Mouse (Mus musculus) hindbrain, postnatal 0 days (tissue): ENCODE measurements around the gene Filip1l. TPM values are rescaled to one million over a fixed set of nuclear protein-coding genes. Genes with fewer than 3 reads are reported as not detected.

Experiments
- ATAC-seq: fragments of 200-750 bp; cut with Nextera tagmentation; 2 replicates; pipeline ENCODE4 v1.8.0; 2017; ENCODE audit warnings: mild to moderate bottlenecking, moderate TSS enrichment, moderate library complexity
- DNase-seq: peaks from one replicate; pipeline ENCODE4 v3.0.0-alpha.2; 2015; ENCODE audit warnings: low spot score
- H3K27ac ChIP-seq: fragments of 300-500 bp; sonication (generic); 2 replicates; pipeline ENCODE4 v1.5.1; 2014; ENCODE audit warnings: mild to moderate bottlenecking
- H3K27me3 ChIP-seq: fragments of 300-500 bp; sonication (generic); 2 replicates; pipeline ENCODE4 v1.6.1; 2014; ENCODE audit warnings: low read length, mixed read lengths; ENCODE audit not compliant: insufficient read depth
- H3K36me3 ChIP-seq: fragments of 300-500 bp; sonication (generic); 2 replicates; pipeline ENCODE4 v1.6.1; 2014; ENCODE audit warnings: low read length, mixed read lengths; ENCODE audit not compliant: insufficient read depth
- H3K4me1 ChIP-seq: fragments of 300-500 bp; sonication (generic); 2 replicates; pipeline ENCODE4 v1.6.1; 2014; ENCODE audit warnings: antibody characterized with exemption, low read length, mixed read lengths; ENCODE audit not compliant: insufficient read depth
- H3K4me2 ChIP-seq: fragments of 300-500 bp; sonication (generic); 2 replicates; pipeline ENCODE4 v1.6.1; 2014; ENCODE audit warnings: low read depth, mild to moderate bottlenecking, low read length, moderate library complexity, mixed read lengths
- H3K4me3 ChIP-seq: fragments of 300-500 bp; sonication (generic); 2 replicates; pipeline ENCODE4 v1.5.1; 2014; ENCODE audit warnings: low read length
- H3K9ac ChIP-seq: fragments of 300-500 bp; sonication (generic); replicated peaks from 2 replicates; pipeline ENCODE4 v1.6.1; 2014; ENCODE audit warnings: mild to moderate bottlenecking, low read length, moderate library complexity, mixed read lengths
- H3K9me3 ChIP-seq: fragments of 300-500 bp; sonication (generic); 2 replicates; pipeline ENCODE4 v1.6.1; 2016; ENCODE audit warnings: low read length, mixed read lengths
- CTCF ChIP-seq: IDR thresholded peaks from 2 replicates; pipeline ENCODE4 v1.5.1; 2016; ENCODE audit warnings: antibody characterized with exemption, control low read depth, low read depth
- WGBS: fragments of 180-500 bp; shearing (Covaris S2); extraction: QIAGEN DNeasy Blood & Tissue Kit; methylation state at CpG from one replicate; pipeline ENCODE4 v1.1.7; 2014; 5-methylcytosine and 5-hydroxymethylcytosine counted together
- polyA plus RNA-seq: library from polyadenylated mRNA; unstranded; fragments of >200 nt; fragmentation: Nextera tagmentation; extraction: Ambion mirVana; gene quantifications from 2 replicates; pipeline ENCODE4 v1.2.1, GENCODE M21; 2015
- total RNA-seq: library from RNA; depleted of rRNA; stranded (reverse); fragments of >200 nt; gene quantifications from 2 replicates; pipeline ENCODE4 v1.2.3, GENCODE M21; 2014

The Filip1l gene
- total and polyA plus RNA-seq, 2 experiments from 2014 or later: 1.0 to 1.8 TPM

DNA sequence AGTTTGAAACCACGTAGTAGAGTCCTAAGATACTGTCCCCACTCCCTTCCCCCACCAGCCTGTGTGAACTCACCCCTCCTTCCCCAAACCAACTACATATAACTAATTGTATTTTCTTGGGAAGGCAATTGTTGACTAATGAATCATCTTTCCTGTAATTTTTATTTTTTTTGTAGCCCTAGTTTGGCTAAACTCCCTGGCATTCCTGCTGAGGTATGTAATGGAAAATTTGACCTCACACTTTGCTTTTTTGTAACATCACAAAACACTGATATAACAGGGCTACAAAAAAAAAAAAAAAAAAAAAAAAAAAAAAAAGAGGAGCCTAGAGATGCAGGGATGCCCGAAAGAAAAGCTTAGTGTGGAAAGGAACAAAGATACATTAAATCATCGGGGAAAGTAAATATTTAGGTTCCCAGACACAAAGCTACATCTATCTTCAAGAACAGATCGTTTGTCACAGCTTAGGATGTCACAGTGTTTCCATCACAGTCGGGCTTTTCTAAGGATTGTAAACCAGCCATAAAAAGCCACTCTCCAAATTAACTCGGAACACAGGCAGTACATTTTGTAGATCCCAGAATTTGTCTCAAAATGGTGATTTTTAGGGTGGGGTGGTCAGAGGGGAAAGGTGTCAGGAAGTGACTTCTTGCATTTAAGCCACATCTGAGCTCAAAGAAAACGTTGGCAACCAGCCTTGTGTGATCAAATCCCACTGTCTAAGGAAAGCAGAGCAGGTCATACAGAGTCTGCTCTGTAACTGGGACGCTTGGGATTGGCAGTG is 68.1 kb downstream of the Filip1l start:
- H3K36me3 ChIP-seq: no peaks in the 10 kb centered on the region
- no peak overlapping the region for H3K4me3 ChIP-seq
- H3K27ac ChIP-seq: no peak overlapping the region
- ATAC-seq (no peak), DNase-seq (no peak)
- TF ChIP-seq CTCF: no peak
- H3K27me3 ChIP-seq: no peaks in the 10 kb centered on the region
- no peak overlapping the region for H3K4me2 ChIP-seq
- no peaks in the 10 kb centered on the region for H3K9me3 ChIP-seq
- no peak overlapping the region for H3K9ac ChIP-seq
- 50% methylated on average over 8 of the region's 8 CpGs for WGBS
- H3K4me1 ChIP-seq: no peaks in the 10 kb centered on the region

DNA sequence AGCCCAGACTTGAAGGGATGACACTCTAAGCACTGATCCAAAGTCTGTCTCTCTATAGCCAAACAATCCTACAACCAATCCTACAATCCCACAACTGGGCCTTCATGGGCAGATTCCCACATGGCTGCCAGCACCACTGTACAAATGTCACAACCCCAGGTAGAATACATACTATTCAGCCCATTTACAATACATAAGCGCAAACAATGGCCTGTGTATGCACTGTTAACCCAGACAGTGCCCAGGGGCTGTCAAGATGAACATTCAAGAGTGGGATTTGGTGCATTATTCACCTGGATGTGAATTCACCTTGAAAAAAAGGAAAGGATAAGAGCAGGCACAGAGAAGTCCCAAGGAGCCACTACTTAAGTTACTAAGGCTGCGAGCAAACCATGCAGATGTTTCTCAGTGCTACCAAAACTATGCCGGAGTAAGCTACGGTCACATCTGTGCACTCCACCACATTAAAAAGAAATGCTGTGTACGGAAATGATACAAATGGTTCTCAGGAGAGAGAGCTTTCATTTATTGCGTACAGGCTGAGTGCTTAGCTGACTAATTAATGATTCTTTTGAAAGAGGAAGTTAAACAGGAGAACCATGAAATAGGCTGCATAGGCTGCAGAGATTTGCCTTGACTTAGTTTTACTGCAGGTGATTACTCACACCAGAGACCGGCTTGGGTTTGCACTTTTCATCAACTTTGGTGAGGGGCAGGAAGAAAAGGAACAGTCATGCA is 69.0 kb downstream of the Filip1l start:
- DNase-seq (no peak), ATAC-seq (0 out of 2 replicates have a peak, but pooled peaks have one; percentile 13)
- 76% methylated on average over 7 of the region's 7 CpGs for WGBS
- no peak overlapping the region; the same call in 1 of the 2 replicates for H3K27ac ChIP-seq
- no peak for TF ChIP-seq CTCF
- H3K9ac ChIP-seq: no peak overlapping the region
- H3K36me3 ChIP-seq: no peaks in the 10 kb centered on the region
- no peaks in the 10 kb centered on the region for H3K9me3 ChIP-seq
- H3K4me1 ChIP-seq: no peaks in the 10 kb centered on the region
- no peak overlapping the region for H3K4me3 ChIP-seq
- H3K4me2 ChIP-seq: no peak overlapping the region
- H3K27me3 ChIP-seq: no peaks in the 10 kb centered on the region

DNA sequence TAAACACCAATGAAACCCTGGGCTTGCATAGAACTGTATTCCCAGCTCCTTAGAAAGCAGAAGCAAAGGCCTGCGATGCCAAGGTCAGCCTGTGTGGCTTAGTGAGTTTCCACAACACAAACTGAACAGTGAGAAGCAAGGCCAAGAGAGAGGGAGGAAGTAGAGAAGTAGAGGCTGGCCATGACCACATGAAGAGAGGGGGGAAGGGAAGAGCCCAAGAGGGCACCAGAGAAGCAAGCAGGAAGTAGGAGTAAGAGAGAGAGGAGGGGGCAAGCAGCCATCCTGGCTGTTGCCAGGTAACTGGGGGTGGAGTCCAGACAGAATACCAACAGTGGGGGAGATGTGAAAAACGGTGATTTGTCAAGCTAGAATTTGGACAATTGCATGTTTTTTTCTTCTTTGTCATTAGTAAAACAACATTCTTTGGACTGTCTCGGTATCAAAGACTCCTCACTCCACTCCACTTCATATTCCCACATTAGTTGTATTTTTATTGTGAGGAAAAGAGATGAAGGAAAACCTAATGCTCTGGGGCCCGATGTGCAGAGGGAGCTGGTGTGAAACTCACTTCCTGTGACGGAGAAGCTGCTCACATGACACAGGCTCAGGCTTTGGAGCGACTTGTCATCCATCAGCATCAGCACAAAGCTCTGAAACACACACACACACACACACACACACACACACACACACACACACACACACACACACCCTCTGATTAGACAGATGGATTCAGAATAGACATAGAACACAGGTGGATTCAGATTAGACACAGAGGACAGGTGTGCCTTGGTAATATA is 70.3 kb downstream of the Filip1l start:
- WGBS: 55% methylated on average over 6 of the region's 6 CpGs
- no peak for TF ChIP-seq CTCF
- no peaks in the 10 kb centered on the region for H3K27me3 ChIP-seq
- H3K9ac ChIP-seq: no peak overlapping the region
- H3K4me3 ChIP-seq: no peak overlapping the region
- no peak for DNase-seq
- no peak overlapping the region for H3K4me2 ChIP-seq
- H3K4me1 ChIP-seq: no peaks in the 10 kb centered on the region
- H3K36me3 ChIP-seq: no peaks in the 10 kb centered on the region
- no peaks in the 10 kb centered on the region for H3K9me3 ChIP-seq
- ATAC-seq: no peak
- no peak overlapping the region for H3K27ac ChIP-seq

DNA sequence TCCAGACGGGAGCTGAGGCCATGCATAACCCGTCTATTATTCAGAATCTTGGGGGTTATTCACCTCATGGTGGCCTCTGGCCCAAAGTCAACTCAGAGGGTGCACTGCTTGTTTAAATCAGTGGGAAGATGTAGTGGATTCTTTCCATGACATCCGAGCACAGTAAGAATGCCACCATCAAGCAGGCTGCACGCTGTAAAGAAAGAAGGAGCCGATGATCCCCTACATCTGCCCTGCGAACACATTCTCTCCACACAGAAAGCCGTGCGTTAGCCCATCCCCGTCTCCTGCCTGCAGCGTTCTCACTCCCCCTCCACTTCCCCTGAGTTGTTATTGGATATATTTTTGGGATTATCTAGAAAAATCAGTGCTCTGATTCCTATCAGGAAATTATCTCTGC is 73.8 kb downstream of the Filip1l start:
- H3K9ac ChIP-seq: no peak overlapping the region
- H3K4me2 ChIP-seq: no peak overlapping the region
- H3K4me3 ChIP-seq: no peak overlapping the region
- H3K27me3 ChIP-seq: no peaks in the 10 kb centered on the region
- no peak for ATAC-seq
- no peak for TF ChIP-seq CTCF
- no peak overlapping the region for H3K27ac ChIP-seq
- no peaks in the 10 kb centered on the region for H3K9me3 ChIP-seq
- 59% methylated on average over 10 of the region's 10 CpGs for WGBS
- no peaks in the 10 kb centered on the region for H3K4me1 ChIP-seq
- H3K36me3 ChIP-seq: no peaks in the 10 kb centered on the region
- DNase-seq: no peak

DNA sequence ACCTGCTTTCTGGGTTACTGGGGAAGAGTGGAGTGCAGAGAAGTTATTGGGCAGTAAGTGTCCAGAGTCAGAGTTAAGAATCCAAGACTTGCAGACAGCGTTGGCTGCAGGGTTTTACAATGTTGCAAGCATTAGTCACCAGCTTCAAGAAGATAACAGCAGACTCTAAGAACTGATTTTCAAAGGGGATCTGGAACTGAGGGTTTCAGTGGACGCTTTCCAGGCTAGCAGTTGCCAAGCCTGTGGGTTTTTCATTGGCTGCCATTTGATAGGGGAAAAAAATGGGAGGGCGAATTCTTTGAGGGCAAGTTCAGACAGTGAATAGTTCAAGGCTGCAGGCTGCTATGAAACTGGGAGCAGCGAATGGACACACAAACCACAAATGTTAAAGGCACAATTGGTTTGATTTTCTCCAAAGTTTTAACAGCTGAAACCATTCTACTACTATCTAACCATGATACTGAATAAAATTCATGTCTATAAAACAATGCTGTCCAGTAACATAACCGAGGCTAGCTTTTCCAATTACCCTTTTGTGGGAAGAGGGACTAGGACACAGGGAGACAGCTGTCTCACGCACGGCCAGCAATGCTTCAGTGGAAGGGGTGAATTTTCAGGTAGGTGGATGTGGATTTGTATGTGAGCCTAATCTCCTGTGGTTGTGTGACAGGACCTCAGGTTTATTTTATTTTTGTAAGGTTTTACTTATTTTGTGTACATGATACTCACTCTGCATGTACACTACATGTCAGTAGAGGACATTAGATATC is 74.8 kb downstream of the Filip1l start:
- DNase-seq (no peak), ATAC-seq (no peak)
- 75% methylated on average over 7 of the region's 7 CpGs for WGBS
- no peak overlapping the region for H3K27ac ChIP-seq
- H3K4me1 ChIP-seq: no peaks in the 10 kb centered on the region
- no peak overlapping the region for H3K9ac ChIP-seq
- H3K4me3 ChIP-seq: no peak overlapping the region
- H3K27me3 ChIP-seq: no peaks in the 10 kb centered on the region
- no peaks in the 10 kb centered on the region for H3K9me3 ChIP-seq
- no peak for TF ChIP-seq CTCF
- H3K4me2 ChIP-seq: no peak overlapping the region
- H3K36me3 ChIP-seq: no peaks in the 10 kb centered on the region

DNA sequence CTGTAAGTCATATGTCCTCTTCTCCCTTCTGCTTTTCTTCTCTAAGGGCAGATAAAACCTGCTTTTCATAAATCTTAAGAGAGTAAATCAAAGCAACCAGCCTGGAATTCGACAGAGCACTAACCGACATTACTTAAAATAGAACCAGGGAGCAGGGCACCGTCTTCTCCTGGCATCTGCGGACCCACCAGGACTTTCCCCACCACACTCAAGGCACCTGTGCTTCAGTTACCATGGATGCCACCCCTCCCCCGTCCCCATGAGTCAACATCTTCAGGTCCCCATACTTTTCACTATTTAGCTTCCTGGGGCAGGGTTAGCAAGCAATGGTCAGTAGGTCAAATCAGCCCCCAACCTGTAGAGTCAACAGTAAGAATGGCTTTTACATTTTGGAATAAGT is 76.1 kb downstream of the Filip1l start:
- H3K9ac ChIP-seq: no peak overlapping the region
- no peak overlapping the region for H3K4me3 ChIP-seq
- H3K4me1 ChIP-seq: no peaks in the 10 kb centered on the region
- no peak for TF ChIP-seq CTCF
- H3K27ac ChIP-seq: no peak overlapping the region
- H3K27me3 ChIP-seq: no peaks in the 10 kb centered on the region
- no peaks in the 10 kb centered on the region for H3K9me3 ChIP-seq
- ATAC-seq: no peak
- no peaks in the 10 kb centered on the region for H3K36me3 ChIP-seq
- WGBS: 87% methylated on average over 5 of the region's 5 CpGs
- H3K4me2 ChIP-seq: no peak overlapping the region
- no peak for DNase-seq
